Mouse (Mus musculus) brain, embryonic 18.5 days (tissue): ENCODE measurements at regions not wholly inside any gene's neighbourhood (a gene's known extent, or its start where the extent isn't known, plus 50 kb on each side); places are given as distances from the start of the nearest gene placed in this dataset.
"Not testable (repeated sequence)": the region's sequence is repeated elsewhere in the genome, so short reads cannot be mapped to it uniquely, and the experiment has no call there.

ENCODE experiments used
- DNase-seq: peaks from one replicate; pipeline ENCODE4 v3.0.0-alpha.2; 2012; ENCODE audit warnings: low read depth, low spot score

- no peak for DNase-seq
These were observed 140.6 kb downstream of the Cand1 start for GRCm38 (mm10) chr10:119099092-119099792.

GRCm38 (mm10) chr10:119094166-119094565 lies 145.7 kb downstream of the Cand1 start:
- DNase-seq, result no peak

GRCm38 (mm10) chr10:119087886-119088285 lies 152.0 kb downstream of the Cand1 start:
- no peak for DNase-seq

GRCm38 (mm10) chr10:119087071-119087665 lies 152.7 kb downstream of the Cand1 start:
- no peak for DNase-seq

GRCm38 (mm10) chr10:119086450-119086849 lies 153.4 kb downstream of the Cand1 start:
- DNase-seq, result no peak

- DNase-seq, result no peak
These were observed 156.4 kb downstream of the Cand1 start for GRCm38 (mm10) chr10:119083431-119083830.

GRCm38 (mm10) chr10:119082861-119083260 lies 157.0 kb downstream of the Cand1 start:
- DNase-seq, result no peak

GRCm38 (mm10) chr10:119081766-119082165 lies 158.1 kb downstream of the Cand1 start:
- DNase-seq, result not testable (repeated sequence)

GRCm38 (mm10) chr10:119076100-119076566 lies 163.7 kb downstream of the Cand1 start:
- DNase-seq, result no peak

GRCm38 (mm10) chr10:119074887-119075286 lies 165.0 kb downstream of the Cand1 start:
- DNase-seq, result no peak

GRCm38 (mm10) chr10:119073991-119074390 lies 165.9 kb downstream of the Cand1 start:
- DNase-seq, result no peak

GRCm38 (mm10) chr10:119069410-119069809 lies 170.4 kb downstream of the Cand1 start:
- DNase-seq, result no peak

GRCm38 (mm10) chr10:119067838-119068237 lies 172.0 kb downstream of the Cand1 start:
- no peak for DNase-seq

GRCm38 (mm10) chr10:119067366-119067765 lies 172.5 kb downstream of the Cand1 start:
- no peak for DNase-seq

GRCm38 (mm10) chr10:119065974-119066373 lies 173.9 kb downstream of the Cand1 start:
- no peak for DNase-seq

- DNase-seq, result no peak
These were observed 174.6 kb downstream of the Cand1 start for GRCm38 (mm10) chr10:119065133-119065817.

GRCm38 (mm10) chr10:119064218-119064617 lies 175.6 kb downstream of the Cand1 start:
- no peak for DNase-seq

GRCm38 (mm10) chr10:119063209-119063699 lies 176.6 kb downstream of the Cand1 start:
- DNase-seq, result no peak

- no peak for DNase-seq
These were observed 177.8 kb downstream of the Cand1 start for GRCm38 (mm10) chr10:119061958-119062599.

GRCm38 (mm10) chr10:119061349-119061850 lies 178.5 kb downstream of the Cand1 start:
- no peak for DNase-seq

GRCm38 (mm10) chr10:119058493-119059020 lies 181.3 kb downstream of the Cand1 start:
- DNase-seq, result no peak
